Comparison of ENCODE assay signal across 28 mouse cellular contexts in genomic region chr17:33936993-33937392, GRCm38 (mm10). TPM values are rescaled to one million over a fixed set of nuclear protein-coding genes. Genes with fewer than 3 reads are reported as not detected.
DNase-seq lines count a peak whose midpoint lies in the region; ATAC-seq and TF ChIP-seq lines count a peak whose summit lies in the region.
"Had no signal": no experiment of that assay in that cellular context is flagged by ENCODE, and none has a peak within 500 bp of the region (broad histone marks: within the 10 kb centered on the region; RNA-seq: fewer than 3 reads in every experiment).

No protein-coding gene starts in this region.

- peaks cover 28% of the 10 kb centered on the region for H3K4me1 ChIP-seq in midbrain, embryonic 10.5 days
- peaks cover 25% of the 10 kb centered on the region for H3K4me1 ChIP-seq in midbrain, embryonic 15.5 days
- peaks cover 81% of the 10 kb centered on the region for H3K4me1 ChIP-seq in E14TG2a.4 (replicated peaks; ENCODE audit: low read depth, low read length)
- H3K4me1 ChIP-seq in embryonic facial prominence, embryonic 10.5 days, result peaks cover 38% of the 10 kb centered on the region

- H3K9ac ChIP-seq in midbrain, embryonic 15.5 days, result no peak overlapping the region
- H3K9ac ChIP-seq: embryonic facial prominence, embryonic 12.5 days; forebrain, postnatal 0 days; heart, embryonic 13.5 days; hindbrain, embryonic 13.5 days had no signal

- 0 out of 2 replicates have a peak overlapping the region, but pooled peaks have one; percentile 16 for H3K4me3 ChIP-seq in midbrain, embryonic 10.5 days
- H3K4me3 ChIP-seq in midbrain, embryonic 15.5 days, result no peak overlapping the region
- 0 out of 2 replicates have a peak overlapping the region, but pooled peaks have one; percentile 1 for H3K4me3 ChIP-seq in E14TG2a.4 (replicated peaks; ENCODE audit: low read length)
- peak overlapping the region; percentile 31; the same call in 1 of the 2 replicates for H3K4me3 ChIP-seq in embryonic facial prominence, embryonic 10.5 days
- H3K4me3 ChIP-seq: embryonic facial prominence, embryonic 12.5 days; erythroblast, embryonic 14.5 days; gastrocnemius, adult 2 months; heart, embryonic 13.5 days; hindbrain, embryonic 13.5 days had no signal

- ATAC-seq in midbrain, embryonic 15.5 days (replicated peaks), result no peak
- ATAC-seq: activated CD4-positive, CD25-positive, alpha-beta regulatory T cell, adult 4 months; forebrain, embryonic 14.5 days; forebrain, postnatal 0 days; hindbrain, postnatal 0 days; inflammation-experienced regulatory T-cells, adult 6 months; intestine, embryonic 16.5 days had no signal

- H3K27ac ChIP-seq in midbrain, embryonic 10.5 days (replicated peaks), result no peak overlapping the region
- no peak overlapping the region for H3K27ac ChIP-seq in midbrain, embryonic 15.5 days
- no peak overlapping the region for H3K27ac ChIP-seq in embryonic facial prominence, embryonic 10.5 days (replicated peaks)
- H3K27ac ChIP-seq: embryonic facial prominence, embryonic 12.5 days; gastrocnemius, adult 2 months; heart, embryonic 13.5 days; hindbrain, embryonic 13.5 days; hindbrain, postnatal 0 days had no signal

- 86% methylated on average over 15 of the region's 15 CpGs for WGBS in midbrain, embryonic 10.5 days
- WGBS in midbrain, embryonic 15.5 days, result 85% methylated on average over 15 of the region's 15 CpGs
- 86% methylated on average over 15 of the region's 15 CpGs for WGBS in embryonic facial prominence, embryonic 10.5 days

- DNase-seq in heart, adult 11 months, result peak; percentile 90
- DNase-seq in heart, adult 9 months (ENCODE audit: low spot score in 2 of 2), result no peak
- DNase-seq in midbrain, embryonic 10.5 days (ENCODE audit: low spot score), result no peak
- DNase-seq in embryonic facial prominence, embryonic 10.5 days (ENCODE audit: low spot score), result no peak
- no peak for DNase-seq in adrenal gland, postnatal 36 days
- DNase-seq: adrenal gland, adult 8-10 months; adrenal gland, postnatal 25 days; B cell, adult 2 months; cerebellum, adult 18-20 months; cerebellum, adult 9-10 months; cerebellum, postnatal 14 days; forebrain, postnatal 0 days; gastrocnemius, adult 2 months; gastrocnemius, postnatal 14 days; heart, postnatal 14 days; kidney, adult 18-20 months had no signal

- H3K36me3 ChIP-seq in midbrain, embryonic 10.5 days, result peaks cover 72% of the 10 kb centered on the region
- peaks cover 10% of the 10 kb centered on the region; the same call in 1 of the 2 replicates for H3K36me3 ChIP-seq in midbrain, embryonic 15.5 days (replicated peaks)
- H3K36me3 ChIP-seq in E14TG2a.4 (ENCODE audit: insufficient read depth, low read length), result peaks cover 78% of the 10 kb centered on the region
- peaks cover 78% of the 10 kb centered on the region for H3K36me3 ChIP-seq in embryonic facial prominence, embryonic 10.5 days (replicated peaks)

- H3K27me3 ChIP-seq in midbrain, embryonic 10.5 days (ENCODE audit: low read depth, poor library complexity, severe bottlenecking), result no peaks in the 10 kb centered on the region
- H3K27me3 ChIP-seq in midbrain, embryonic 15.5 days (replicated peaks), result no peaks in the 10 kb centered on the region
- H3K27me3 ChIP-seq in E14TG2a.4 (ENCODE audit: insufficient read depth, low read length), result no peaks in the 10 kb centered on the region
- no peaks in the 10 kb centered on the region for H3K27me3 ChIP-seq in embryonic facial prominence, embryonic 10.5 days (replicated peaks; ENCODE audit: low read depth, poor library complexity, severe bottlenecking)
- H3K27me3 ChIP-seq: CH12.LX; embryonic facial prominence, embryonic 12.5 days; heart, embryonic 13.5 days; hindbrain, embryonic 13.5 days had no signal

- no peaks in the 10 kb centered on the region for H3K9me3 ChIP-seq in midbrain, embryonic 10.5 days (replicated peaks)
- no peaks in the 10 kb centered on the region for H3K9me3 ChIP-seq in midbrain, embryonic 15.5 days
- H3K9me3 ChIP-seq in E14TG2a.4 (ENCODE audit: low read length), result no peaks in the 10 kb centered on the region
- no peaks in the 10 kb centered on the region for H3K9me3 ChIP-seq in embryonic facial prominence, embryonic 10.5 days
- H3K9me3 ChIP-seq: embryonic facial prominence, embryonic 12.5 days; heart, embryonic 13.5 days; hindbrain, embryonic 13.5 days had no signal

- H3K4me2 ChIP-seq in midbrain, embryonic 15.5 days, result no peak overlapping the region
- H3K4me2 ChIP-seq: embryonic facial prominence, embryonic 12.5 days; heart, embryonic 13.5 days; hindbrain, embryonic 13.5 days had no signal

- TF ChIP-seq CTCF in E14TG2a.4 (conservative IDR thresholded peaks at IDR 0.05; ENCODE audit: low read length), result no peak

RNA-seq across cellular contexts. Expression of gene Pfdn6, which starts 3.1 kb away (rescaled TPM):
- 214 and 240 TPM in 2 replicates for polyA plus RNA-seq in midbrain, embryonic 10.5 days (2016; fragmentation: Nextera tagmentation; extraction: Ambion mirVana)
- polyA plus RNA-seq in midbrain, embryonic 15.5 days (2015; fragmentation: Nextera tagmentation; extraction: Ambion mirVana), result 178 TPM in 2 replicates
- polyA plus RNA-seq in embryonic facial prominence, embryonic 10.5 days (2016; fragmentation: Nextera tagmentation; extraction: Ambion mirVana), result 233 and 235 TPM in 2 replicates
- 10 to 100 TPM; 89.2 to 90.6 TPM for total RNA-seq in adrenal gland, postnatal 36 days (2021)

RNA-seq across cellular contexts. Expression of gene Wdr46, which starts 3.5 kb away (rescaled TPM):
- polyA plus RNA-seq in midbrain, embryonic 10.5 days (2016; fragmentation: Nextera tagmentation; extraction: Ambion mirVana), result 47.8 and 52.5 TPM in 2 replicates
- 25.9 and 26.2 TPM in 2 replicates for polyA plus RNA-seq in midbrain, embryonic 15.5 days (2015; fragmentation: Nextera tagmentation; extraction: Ambion mirVana)
- 62.1 and 66.0 TPM in 2 replicates for polyA plus RNA-seq in embryonic facial prominence, embryonic 10.5 days (2016; fragmentation: Nextera tagmentation; extraction: Ambion mirVana)
- 10 to 100 TPM; 34.4 to 34.9 TPM for total RNA-seq in adrenal gland, postnatal 36 days (2021)

RNA-seq across cellular contexts. Expression of gene Rgl2, which starts 7.7 kb away (rescaled TPM):
- 43.1 and 46.9 TPM in 2 replicates for polyA plus RNA-seq in midbrain, embryonic 10.5 days (2016; fragmentation: Nextera tagmentation; extraction: Ambion mirVana)
- polyA plus RNA-seq in midbrain, embryonic 15.5 days (2015; fragmentation: Nextera tagmentation; extraction: Ambion mirVana), result 60.9 and 61.1 TPM in 2 replicates
- polyA plus RNA-seq in embryonic facial prominence, embryonic 10.5 days (2016; fragmentation: Nextera tagmentation; extraction: Ambion mirVana), result 40.2 and 41.0 TPM in 2 replicates
- total RNA-seq in adrenal gland, postnatal 36 days (2021), result 10 to 100 TPM; 37.0 to 45.9 TPM

RNA-seq across cellular contexts. Expression of gene B3galt4, which starts 14.3 kb away (rescaled TPM):
- polyA plus RNA-seq in midbrain, embryonic 10.5 days (2016; fragmentation: Nextera tagmentation; extraction: Ambion mirVana), result 4.1 and 6.4 TPM in 2 replicates
- 14.9 and 15.1 TPM in 2 replicates for polyA plus RNA-seq in midbrain, embryonic 15.5 days (2015; fragmentation: Nextera tagmentation; extraction: Ambion mirVana)
- polyA plus RNA-seq in embryonic facial prominence, embryonic 10.5 days (2016; fragmentation: Nextera tagmentation; extraction: Ambion mirVana), result 3.6 and 4.5 TPM in 2 replicates
- 1 to 10 TPM; 4.0 to 6.6 TPM for total RNA-seq in adrenal gland, postnatal 36 days (2021)

RNA-seq across cellular contexts. Expression of gene Vps52, which starts 18.6 kb away (rescaled TPM):
- 53.5 and 61.0 TPM in 2 replicates for polyA plus RNA-seq in midbrain, embryonic 10.5 days (2016; fragmentation: Nextera tagmentation; extraction: Ambion mirVana)
- polyA plus RNA-seq in midbrain, embryonic 15.5 days (2015; fragmentation: Nextera tagmentation; extraction: Ambion mirVana), result 80.9 and 84.4 TPM in 2 replicates
- polyA plus RNA-seq in embryonic facial prominence, embryonic 10.5 days (2016; fragmentation: Nextera tagmentation; extraction: Ambion mirVana), result 48.2 and 51.5 TPM in 2 replicates
- total RNA-seq in adrenal gland, postnatal 36 days (2021), result 10 to 100 TPM; 53.4 to 59.9 TPM
